Mouse (Mus musculus): ENCODE data around the gene Mtss1l. TPM values are rescaled to one million over a fixed set of nuclear protein-coding genes. Genes with fewer than 3 reads are reported as not detected.

Gene Mtss1l
- polyA plus RNA-seq, 2 experiments, result 19.1 to 78.7 TPM

GRCm38 (mm10) chr8:110724493-110724892 is 3.2 kb downstream of the Mtss1l start:
- Histone ChIP-seq H3K9me3 (ENCODE audit: control insufficient read depth, low read length) (no peaks in the 10 kb centered on the region), H3K4me1 (ENCODE audit: control insufficient read depth, insufficient read depth, low read length) (peaks cover 42% of the 10 kb centered on the region), H3K4me2 (replicated peaks; ENCODE audit: low read depth, low read length, severe bottlenecking) (peak overlapping the region; percentile 18; the same call in 1 of the 2 replicates), H3K27ac (replicated peaks; ENCODE audit: low read depth, low read length) (peak overlapping the region; percentile 78; the same call in 1 of the 2 replicates), H3K27me3 (ENCODE audit: control insufficient read depth, insufficient read depth, low read length) (no peaks in the 10 kb centered on the region), H3K9ac (ENCODE audit: low read depth, low read length, severe bottlenecking) (no peak overlapping the region), H3K4me3 (replicated peaks; ENCODE audit: low read length) (no peak overlapping the region), H3K36me3 (ENCODE audit: control insufficient read depth, insufficient read depth, low read length) (peaks cover 36% of the 10 kb centered on the region)
- 67% methylated on average over 3 of the region's 3 CpGs for WGBS
- DNase-seq (ENCODE audit: low spot score) (no peak), ATAC-seq (ENCODE audit: low FRiP score, low read depth) (no peak)
- no peak for TF ChIP-seq POLR2A (IDR thresholded peaks at IDR 0.05; ENCODE audit: borderline replicate concordance, extremely low read depth, insufficient read depth, insufficient read length)

DNA sequence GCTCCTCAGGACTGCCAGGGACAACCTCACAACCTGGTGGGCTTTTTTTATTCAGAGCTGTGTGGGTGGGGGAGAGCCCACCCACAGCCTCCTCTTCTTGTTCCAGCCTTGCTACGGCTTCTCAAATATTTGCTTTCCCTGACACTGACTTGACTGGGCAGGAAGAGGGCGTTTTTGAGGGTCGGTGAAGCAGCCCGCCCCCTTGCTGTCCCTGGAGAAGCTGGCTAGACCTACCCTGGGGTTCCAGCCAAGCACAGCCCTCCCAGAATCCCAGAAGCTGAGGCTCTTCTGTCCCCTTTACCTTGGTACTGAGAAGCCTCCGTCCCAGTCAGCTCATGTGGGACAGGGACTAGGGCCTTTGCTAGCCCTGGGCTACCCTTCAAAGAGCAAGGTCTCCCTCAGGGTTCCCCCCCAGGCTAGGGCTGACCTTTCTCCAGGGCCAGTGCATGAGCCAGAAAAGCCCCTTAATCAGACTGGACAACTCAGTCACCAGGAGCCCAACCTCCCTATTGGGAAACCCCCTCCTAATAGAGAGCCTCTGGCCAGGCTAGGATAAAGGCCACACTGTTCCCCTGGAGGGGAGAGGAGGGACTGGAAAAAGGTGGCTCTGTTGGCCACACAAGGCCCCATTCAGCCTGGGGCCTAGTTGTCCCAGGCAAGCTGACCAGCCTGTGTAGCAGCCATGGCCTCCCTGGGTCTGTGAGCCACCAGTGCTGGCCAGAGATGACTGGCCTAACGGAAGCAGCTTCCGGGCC is 4.0 kb downstream of the Mtss1l start:
- TF ChIP-seq POLR2A (IDR thresholded peaks at IDR 0.05; ENCODE audit: borderline replicate concordance, extremely low read depth, insufficient read depth, insufficient read length), result no peak
- DNase-seq (ENCODE audit: low spot score) (no peak), ATAC-seq (ENCODE audit: low FRiP score, low read depth) (no peak)
- Histone ChIP-seq H3K9ac (ENCODE audit: low read depth, low read length, severe bottlenecking) (no peak overlapping the region), H3K36me3 (ENCODE audit: control insufficient read depth, insufficient read depth, low read length) (peaks cover 44% of the 10 kb centered on the region), H3K4me3 (replicated peaks; ENCODE audit: low read length) (no peak overlapping the region), H3K9me3 (ENCODE audit: control insufficient read depth, low read length) (no peaks in the 10 kb centered on the region), H3K27ac (replicated peaks; ENCODE audit: low read depth, low read length) (peak overlapping the region; percentile 78), H3K4me1 (ENCODE audit: control insufficient read depth, insufficient read depth, low read length) (peaks cover 35% of the 10 kb centered on the region), H3K27me3 (ENCODE audit: control insufficient read depth, insufficient read depth, low read length) (no peaks in the 10 kb centered on the region), H3K4me2 (replicated peaks; ENCODE audit: low read depth, low read length, severe bottlenecking) (peak overlapping the region; percentile 18; the same call in 1 of the 2 replicates)
- WGBS, result 35% methylated on average over 7 of the region's 7 CpGs

- DNase-seq (ENCODE audit: low spot score), result peak; percentile 59
- Histone ChIP-seq H3K9ac (ENCODE audit: low read depth, low read length, severe bottlenecking) (no peak overlapping the region), H3K4me2 (replicated peaks; ENCODE audit: low read depth, low read length, severe bottlenecking) (no peak overlapping the region), H3K27ac (replicated peaks; ENCODE audit: low read depth, low read length) (no peak overlapping the region), H3K4me3 (replicated peaks; ENCODE audit: low read length) (no peak overlapping the region), H3K27me3 (ENCODE audit: control insufficient read depth, insufficient read depth, low read length) (no peaks in the 10 kb centered on the region), H3K4me1 (ENCODE audit: control insufficient read depth, insufficient read depth, low read length) (peaks cover 27% of the 10 kb centered on the region; the same call in 1 of the 2 replicates), H3K9me3 (ENCODE audit: control insufficient read depth, low read length) (no peaks in the 10 kb centered on the region), H3K36me3 (ENCODE audit: control insufficient read depth, insufficient read depth, low read length) (peaks cover 60% of the 10 kb centered on the region)
- TF ChIP-seq POLR2A (IDR thresholded peaks at IDR 0.05; ENCODE audit: borderline replicate concordance, extremely low read depth, insufficient read depth, insufficient read length), result no peak
- ATAC-seq (ENCODE audit: low FRiP score, low read depth), result peak; percentile 21; the same call in 1 of the 2 replicates
- WGBS, result 6% methylated on average over 18 of the region's 18 CpGs
Measured at GRCm38 (mm10) chr8:110726893-110727292, 5.6 kb downstream of the Mtss1l start.

DNA sequence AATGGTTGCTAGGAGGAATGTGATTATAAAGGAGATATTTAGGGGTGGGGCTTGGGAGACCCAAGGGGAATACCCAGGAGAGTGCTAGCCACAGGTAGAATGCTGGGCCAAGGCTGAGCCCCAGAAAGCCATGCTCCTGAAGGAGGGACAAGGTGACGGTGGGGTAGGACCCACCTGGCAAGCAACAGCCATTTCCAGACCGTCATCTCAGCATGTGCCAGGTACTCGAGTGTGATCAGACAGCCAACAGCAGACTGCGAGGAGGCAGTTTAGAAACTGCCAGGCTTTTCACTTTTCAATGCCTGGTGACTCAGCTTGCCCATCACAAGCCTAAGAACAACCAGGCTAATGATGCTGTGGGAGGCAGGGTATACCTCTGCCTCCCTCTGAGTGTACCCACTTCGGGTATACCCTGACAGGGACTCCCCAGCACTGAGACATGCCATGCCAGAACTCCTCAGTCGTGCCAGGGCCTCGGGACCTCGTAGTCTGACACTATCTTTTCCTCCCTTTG is 10.1 kb downstream of the Mtss1l start:
- Histone ChIP-seq H3K27me3 (ENCODE audit: control insufficient read depth, insufficient read depth, low read length) (no peaks in the 10 kb centered on the region), H3K4me2 (replicated peaks; ENCODE audit: low read depth, low read length, severe bottlenecking) (no peak overlapping the region), H3K9me3 (ENCODE audit: control insufficient read depth, low read length) (no peaks in the 10 kb centered on the region), H3K36me3 (ENCODE audit: control insufficient read depth, insufficient read depth, low read length) (peaks cover 96% of the 10 kb centered on the region), H3K27ac (replicated peaks; ENCODE audit: low read depth, low read length) (no peak overlapping the region), H3K4me1 (ENCODE audit: control insufficient read depth, insufficient read depth, low read length) (no peaks in the 10 kb centered on the region), H3K4me3 (replicated peaks; ENCODE audit: low read length) (no peak overlapping the region), H3K9ac (ENCODE audit: low read depth, low read length, severe bottlenecking) (no peak overlapping the region)
- TF ChIP-seq POLR2A (IDR thresholded peaks at IDR 0.05; ENCODE audit: borderline replicate concordance, extremely low read depth, insufficient read depth, insufficient read length), result no peak
- DNase-seq (ENCODE audit: low spot score) (no peak), ATAC-seq (ENCODE audit: low FRiP score, low read depth) (no peak)
- WGBS, result 96% methylated on average over 6 of the region's 8 CpGs

DNA sequence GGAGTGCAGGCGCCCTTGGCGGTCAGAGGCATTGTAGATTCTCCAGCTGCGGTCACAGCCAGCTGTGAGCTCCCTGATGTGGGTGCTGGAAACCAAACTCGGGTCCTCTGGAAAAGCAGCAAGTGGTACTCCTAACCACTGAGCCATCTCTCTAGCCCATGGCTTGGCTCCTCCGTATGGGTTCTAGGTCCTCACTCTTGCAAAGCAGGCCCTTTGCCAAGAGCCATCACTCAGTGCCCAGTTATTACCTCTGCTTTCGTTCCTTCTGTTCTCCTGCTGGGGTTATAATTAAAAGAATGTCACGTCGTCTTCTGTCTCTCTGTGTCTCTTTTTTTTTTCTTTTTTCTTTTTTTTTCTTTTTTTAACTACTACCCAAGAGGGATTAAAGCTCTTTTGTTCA is 11.8 kb downstream of the Mtss1l start:
- no peak overlapping the region for H3K4me2 ChIP-seq (replicated peaks; ENCODE audit: low read depth, low read length, severe bottlenecking)
- ATAC-seq (ENCODE audit: low FRiP score, low read depth) (no peak), DNase-seq (ENCODE audit: low spot score) (no peak)
- peaks cover 96% of the 10 kb centered on the region for H3K36me3 ChIP-seq (ENCODE audit: control insufficient read depth, insufficient read depth, low read length)
- no peak overlapping the region for H3K4me3 ChIP-seq (replicated peaks; ENCODE audit: low read length)
- no peaks in the 10 kb centered on the region for H3K27me3 ChIP-seq (ENCODE audit: control insufficient read depth, insufficient read depth, low read length)
- WGBS, result 90% methylated on average over 8 of the region's 8 CpGs
- no peak for TF ChIP-seq POLR2A (IDR thresholded peaks at IDR 0.05; ENCODE audit: borderline replicate concordance, extremely low read depth, insufficient read depth, insufficient read length)
- no peaks in the 10 kb centered on the region for H3K4me1 ChIP-seq (ENCODE audit: control insufficient read depth, insufficient read depth, low read length)
- H3K9me3 ChIP-seq (ENCODE audit: control insufficient read depth, low read length), result no peaks in the 10 kb centered on the region
- no peak overlapping the region for H3K9ac ChIP-seq (ENCODE audit: low read depth, low read length, severe bottlenecking)
- H3K27ac ChIP-seq (replicated peaks; ENCODE audit: low read depth, low read length), result no peak overlapping the region
